Mouse (Mus musculus): Measurements from ENCODE around the gene Gm13695. TPM values are rescaled to one million over a fixed set of nuclear protein-coding genes. Genes with fewer than 3 reads are reported as not detected.
"Not testable (repeated sequence)": the region's sequence is repeated elsewhere in the genome, so short reads cannot be mapped to it uniquely, and the experiment has no call there.

Gene Gm13695
- not detected in 2 replicates for polyA plus RNA-seq (2015; fragmentation: Nextera tagmentation; extraction: Ambion mirVana)

GRCm38 (mm10) chr2:83967013-83967412 is at the start of gene Gm13695:
Gene Gm13695 (plus strand): TSS chr2:83967313.
- not testable (repeated sequence) for H3K4me2 ChIP-seq (replicated peaks); H3K36me3 ChIP-seq; H3K4me3 ChIP-seq; H3K27me3 ChIP-seq; H3K9me3 ChIP-seq; H3K4me1 ChIP-seq; ATAC-seq (replicated peaks); H3K9ac ChIP-seq (replicated peaks); H3K27ac ChIP-seq (replicated peaks)
- WGBS: no CpG with 5 or more reads among the region's 6 CpGs

GRCm38 (mm10) chr2:83929478-83930088 is 37.5 kb upstream of the Gm13695 start:
- H3K9me3 ChIP-seq: no peaks in the 10 kb centered on the region
- no peaks in the 10 kb centered on the region for H3K27me3 ChIP-seq
- no peaks in the 10 kb centered on the region for H3K4me1 ChIP-seq
- H3K27ac ChIP-seq (replicated peaks): no peak overlapping the region
- 60% methylated on average over 2 of the region's 2 CpGs for whole genome bisulfite sequencing
- no peak overlapping the region for H3K4me2 ChIP-seq (replicated peaks)
- no peak overlapping the region for H3K4me3 ChIP-seq
- no peak for ATAC-seq (replicated peaks)
- no peaks in the 10 kb centered on the region for H3K36me3 ChIP-seq
- H3K9ac ChIP-seq (replicated peaks): no peak overlapping the region

GRCm38 (mm10) chr2:83940931-83941361 is 26.2 kb upstream of the Gm13695 start, which contains the start of gene Zswim2:
Gene Zswim2 (minus strand): TSS chr2:83941228.
- Histone ChIP-seq H3K27ac (replicated peaks) (peak within 1 kb of the TSS; percentile 29), H3K9me3 (no peaks in the 10 kb centered on the region), H3K27me3 (no peaks in the 10 kb centered on the region), H3K4me1 (peaks cover 12% of the 10 kb centered on the region), H3K4me3 (peak within 1 kb of the TSS; percentile 38), H3K9ac (replicated peaks) (peak within 1 kb of the TSS; percentile 7; the same call in 1 of the 2 replicates), H3K36me3 (no peaks in the 10 kb centered on the region), H3K4me2 (replicated peaks) (peak within 1 kb of the TSS; percentile 51)
- under 1% methylated on average over 20 of the region's 20 CpGs for WGBS
- peak; percentile 99 for ATAC-seq (replicated peaks)

- Histone ChIP-seq H3K4me1 (peaks cover 12% of the 10 kb centered on the region), H3K4me3 (peak overlapping the region; percentile 38), H3K27me3 (no peaks in the 10 kb centered on the region), H3K4me2 (replicated peaks) (peak overlapping the region; percentile 51), H3K36me3 (no peaks in the 10 kb centered on the region), H3K9ac (replicated peaks) (peak overlapping the region; percentile 7; the same call in 1 of the 2 replicates), H3K9me3 (no peaks in the 10 kb centered on the region), H3K27ac (replicated peaks) (peak overlapping the region; percentile 29)
- WGBS: 31% methylated on average over 3 of the region's 3 CpGs
- ATAC-seq (replicated peaks): peak; percentile 65
Measured at GRCm38 (mm10) chr2:83941378-83941777, 25.7 kb upstream of the Gm13695 start.

- no peaks in the 10 kb centered on the region for H3K9me3 ChIP-seq
- H3K27me3 ChIP-seq: no peaks in the 10 kb centered on the region
- H3K36me3 ChIP-seq: no peaks in the 10 kb centered on the region
- no peak overlapping the region for H3K4me3 ChIP-seq
- 80% methylated on average over 4 of the region's 4 CpGs for WGBS
- no peak overlapping the region for H3K27ac ChIP-seq (replicated peaks)
- no peak overlapping the region for H3K4me2 ChIP-seq (replicated peaks)
- no peak overlapping the region for H3K9ac ChIP-seq (replicated peaks)
- H3K4me1 ChIP-seq: peaks cover 12% of the 10 kb centered on the region
- ATAC-seq (replicated peaks): no peak
Measured at GRCm38 (mm10) chr2:83941792-83942191, 25.3 kb upstream of the Gm13695 start.

- not testable (repeated sequence) for H3K27me3 ChIP-seq; H3K9me3 ChIP-seq; H3K27ac ChIP-seq (replicated peaks); H3K9ac ChIP-seq (replicated peaks); H3K4me3 ChIP-seq; ATAC-seq (replicated peaks); H3K36me3 ChIP-seq; H3K4me2 ChIP-seq (replicated peaks); H3K4me1 ChIP-seq
- WGBS: no CpG with 5 or more reads among the region's 6 CpGs
Measured at GRCm38 (mm10) chr2:83955393-83955792, 11.7 kb upstream of the Gm13695 start, which contains the start of gene Gm13698. Gene Gm13698 (plus strand): TSS chr2:83955693.

- H3K27ac ChIP-seq (replicated peaks); H3K9me3 ChIP-seq; H3K9ac ChIP-seq (replicated peaks); H3K4me1 ChIP-seq; H3K4me3 ChIP-seq; H3K4me2 ChIP-seq (replicated peaks); H3K27me3 ChIP-seq; H3K36me3 ChIP-seq; ATAC-seq (replicated peaks): not testable (repeated sequence)
- WGBS: no CpG with 5 or more reads among the region's 6 CpGs
Measured at GRCm38 (mm10) chr2:83961203-83961602, 5.9 kb upstream of the Gm13695 start, which contains the start of gene Gm13693. Gene Gm13693 (plus strand): TSS chr2:83961503.

- H3K9ac ChIP-seq (replicated peaks); H3K27ac ChIP-seq (replicated peaks); H3K4me1 ChIP-seq; H3K36me3 ChIP-seq; H3K27me3 ChIP-seq; H3K9me3 ChIP-seq; ATAC-seq (replicated peaks); H3K4me2 ChIP-seq (replicated peaks); H3K4me3 ChIP-seq: not testable (repeated sequence)
- no CpG with 5 or more reads among the region's 6 CpGs for WGBS
Measured at GRCm38 (mm10) chr2:83972823-83973222, 5.7 kb downstream of the Gm13695 start, which contains the start of gene Gm13696. Gene Gm13696 (plus strand): TSS chr2:83973123.

GRCm38 (mm10) chr2:83978633-83979032 is 11.5 kb downstream of the Gm13695 start, which contains the start of gene Gm13694:
Gene Gm13694 (plus strand): TSS chr2:83978933.
- WGBS: no CpG with 5 or more reads among the region's 6 CpGs
- H3K4me3 ChIP-seq; H3K36me3 ChIP-seq; H3K9me3 ChIP-seq; H3K27ac ChIP-seq (replicated peaks); H3K9ac ChIP-seq (replicated peaks); H3K27me3 ChIP-seq; H3K4me1 ChIP-seq; H3K4me2 ChIP-seq (replicated peaks); ATAC-seq (replicated peaks): not testable (repeated sequence)

GRCm38 (mm10) chr2:83984443-83984842 is 17.3 kb downstream of the Gm13695 start, which contains the start of gene Gm13697:
Gene Gm13697 (plus strand): TSS chr2:83984743.
- not testable (repeated sequence) for H3K9ac ChIP-seq (replicated peaks); H3K27me3 ChIP-seq; H3K4me2 ChIP-seq (replicated peaks); H3K36me3 ChIP-seq; H3K4me3 ChIP-seq; H3K4me1 ChIP-seq; H3K9me3 ChIP-seq; ATAC-seq (replicated peaks); H3K27ac ChIP-seq (replicated peaks)
- WGBS: no CpG with 5 or more reads among the region's 6 CpGs

GRCm38 (mm10) chr2:83990253-83990652 is 23.1 kb downstream of the Gm13695 start, which contains the start of gene Gm13691:
Gene Gm13691 (plus strand): TSS chr2:83990553.
- not testable (repeated sequence) for H3K36me3 ChIP-seq; H3K27ac ChIP-seq (replicated peaks); H3K4me3 ChIP-seq; ATAC-seq (replicated peaks); H3K9ac ChIP-seq (replicated peaks); H3K4me1 ChIP-seq; H3K9me3 ChIP-seq; H3K4me2 ChIP-seq (replicated peaks); H3K27me3 ChIP-seq
- no CpG with 5 or more reads among the region's 6 CpGs for WGBS

GRCm38 (mm10) chr2:83993639-83994255 is 26.6 kb downstream of the Gm13695 start:
- ATAC-seq (replicated peaks); H3K9me3 ChIP-seq; H3K4me3 ChIP-seq; H3K4me1 ChIP-seq; H3K27ac ChIP-seq (replicated peaks); H3K4me2 ChIP-seq (replicated peaks); H3K27me3 ChIP-seq; H3K36me3 ChIP-seq; H3K9ac ChIP-seq (replicated peaks): not testable (repeated sequence)
- WGBS: 66% methylated on average over 8 of the region's 9 CpGs

Data from forebrain, embryonic 15.5 days (tissue).